10 mouse cellular contexts compared by ENCODE assay signal in genomic region chr16:26967967-26968366, GRCm38 (mm10). TPM values are rescaled to one million over a fixed set of nuclear protein-coding genes. Genes with fewer than 3 reads are reported as not detected.
DNase-seq lines count a peak whose midpoint lies in the region; ATAC-seq lines count a peak whose summit lies in the region.
"Had no signal": no experiment of that assay in that cellular context is flagged by ENCODE, and none has a peak within 500 bp of the region (broad histone marks: within the 10 kb centered on the region; RNA-seq: fewer than 3 reads in every experiment).

No protein-coding gene starts in this region.

- intact Hi-C loops in gastrocnemius, postnatal 14 days (cut with DNase I; ENCODE audit: low total_unique reads) = no loop called here

- H3K27me3 ChIP-seq in heart, embryonic 14.5 days (ENCODE audit: control insufficient read depth, insufficient read depth, low read length) = no peaks in the 10 kb centered on the region; the same call in 1 of the 2 replicates
- no peaks in the 10 kb centered on the region; the same call in 1 of the 2 replicates for H3K27me3 ChIP-seq in kidney, embryonic 16.5 days (ENCODE audit: insufficient read depth, low read length)
- peaks cover 4% of the 10 kb centered on the region; the same call in 1 of the 2 replicates for H3K27me3 ChIP-seq in stomach, embryonic 16.5 days (ENCODE audit: control insufficient read depth, insufficient read depth, low read length)

- peak overlapping the region; percentile 6; the same call in 1 of the 2 replicates for H3K9ac ChIP-seq in heart, embryonic 14.5 days (ENCODE audit: low read length)
- 0 out of 2 replicates have a peak overlapping the region, but pooled peaks have one; percentile 16 for H3K9ac ChIP-seq in kidney, embryonic 16.5 days (replicated peaks; ENCODE audit: low read length)
- H3K9ac ChIP-seq in stomach, embryonic 16.5 days (ENCODE audit: low read length) = peak overlapping the region; percentile 35; the same call in 1 of the 2 replicates

- no peak for ATAC-seq in heart, embryonic 14.5 days (ENCODE audit: insufficient number of reproducible peaks, insufficient read depth, low FRiP score, low read depth)
- ATAC-seq in kidney, embryonic 16.5 days (ENCODE audit: low FRiP score, low TSS enrichment) = peak; percentile 87
- ATAC-seq in stomach, embryonic 16.5 days (ENCODE audit: insufficient read depth, low FRiP score) = peak; percentile 66; the same call in 1 of the 2 replicates

- no peaks in the 10 kb centered on the region for H3K9me3 ChIP-seq in heart, embryonic 14.5 days (ENCODE audit: control insufficient read depth, low read length)
- H3K9me3 ChIP-seq in kidney, embryonic 16.5 days (ENCODE audit: low read length) = no peaks in the 10 kb centered on the region
- no peaks in the 10 kb centered on the region for H3K9me3 ChIP-seq in stomach, embryonic 16.5 days (replicated peaks; ENCODE audit: control insufficient read depth, low read length)

- peak; percentile 11 for DNase-seq in gastrocnemius, postnatal 10 days
- no peak for DNase-seq in gastrocnemius, postnatal 14 days
- DNase-seq in adrenal gland, postnatal 36 days = peak; percentile 8 to 42
- peak; percentile 3 for DNase-seq in lung, postnatal 14 days
- DNase-seq in spleen, postnatal 36 days (ENCODE audit: low spot score in 2 of 2) = no peak

- H3K27ac ChIP-seq in heart, embryonic 14.5 days (replicated peaks in 1 of 2; ENCODE audit: control insufficient read depth in 1 of 2, insufficient read depth in 1 of 2, low read depth in 2 of 2, low read length in 2 of 2) = no peak overlapping the region
- H3K27ac ChIP-seq in kidney, embryonic 16.5 days (ENCODE audit: low read length) = no peak overlapping the region
- H3K27ac ChIP-seq in stomach, embryonic 16.5 days (ENCODE audit: low read length) = no peak overlapping the region

- H3K4me2 ChIP-seq in heart, embryonic 14.5 days (ENCODE audit: low read length) = peak overlapping the region; percentile 81
- H3K4me2 ChIP-seq in kidney, embryonic 16.5 days (replicated peaks; ENCODE audit: low read depth, low read length) = peak overlapping the region; percentile 62
- H3K4me2 ChIP-seq in stomach, embryonic 16.5 days (ENCODE audit: low read depth, low read length) = peak overlapping the region; percentile 56

- peak overlapping the region; percentile 31 to 42 for H3K4me3 ChIP-seq in heart, embryonic 14.5 days (ENCODE audit: control insufficient read depth in 1 of 2, insufficient read depth in 1 of 2, low read depth in 1 of 2, low read length in 2 of 2)
- H3K4me3 ChIP-seq in kidney, embryonic 16.5 days (ENCODE audit: low read length) = peak overlapping the region; percentile 43
- H3K4me3 ChIP-seq in stomach, embryonic 16.5 days (replicated peaks; ENCODE audit: low read length) = peak overlapping the region; percentile 30

- 2% methylated on average over 28 of the region's 28 CpGs for WGBS in heart, embryonic 14.5 days
- WGBS in kidney, embryonic 16.5 days = 2% methylated on average over 28 of the region's 28 CpGs
- under 1% methylated on average over 28 of the region's 28 CpGs for WGBS in stomach, embryonic 16.5 days

- H3K4me1 ChIP-seq in heart, embryonic 14.5 days (ENCODE audit: control insufficient read depth in 2 of 2, insufficient read depth in 2 of 2, low read length in 2 of 2) = peaks cover 0 to 4% of the 10 kb centered on the region in 2 experiments; a peak in 1 of 4 replicates
- H3K4me1 ChIP-seq in kidney, embryonic 16.5 days (ENCODE audit: insufficient read depth, low read length) = no peaks in the 10 kb centered on the region
- H3K4me1 ChIP-seq in stomach, embryonic 16.5 days (ENCODE audit: control insufficient read depth, insufficient read depth, low read length) = 0 out of 2 replicates have a peak, but pooled peaks cover 4% of the 10 kb centered on the region

- no peaks in the 10 kb centered on the region for H3K36me3 ChIP-seq in heart, embryonic 14.5 days (ENCODE audit: control insufficient read depth, insufficient read depth, low read length)
- H3K36me3 ChIP-seq in kidney, embryonic 16.5 days (ENCODE audit: insufficient read depth, low read length) = no peaks in the 10 kb centered on the region
- H3K36me3 ChIP-seq in stomach, embryonic 16.5 days (ENCODE audit: control insufficient read depth, insufficient read depth, low read length) = no peaks in the 10 kb centered on the region

RNA-seq across cellular contexts. Expression of gene Gmnc, which starts 23.5 kb away (rescaled TPM):
- under 1 TPM in 1 of 2 experiments, not detected in 1; 0.07 TPM for total RNA-seq in gastrocnemius, postnatal 10 days (2021)
- total RNA-seq in gastrocnemius, postnatal 14 days (2021) = not detected
- not detected for total RNA-seq in adrenal gland, postnatal 36 days (2021)
- polyA plus RNA-seq in heart, embryonic 14.5 days (2014; fragmentation: Nextera tagmentation; extraction: Ambion mirVana) = not detected in 2 replicates
- polyA plus RNA-seq in kidney, embryonic 16.5 days (2015; fragmentation: Nextera tagmentation; extraction: Ambion mirVana) = not detected in 2 replicates
- 0.06 TPM in 1 of 2 replicates, not detected in the other for polyA plus RNA-seq in stomach, embryonic 16.5 days (2015; fragmentation: Nextera tagmentation; extraction: Ambion mirVana)
- total RNA-seq: hematopoietic stem cell, adult 5-6 weeks; MEL had no signal

Comparison
In these comparisons a context has a peak if more than half of its experiments do, and no peak if none do; other contexts are left out.
1. DNase-seq: peak in gastrocnemius, postnatal 10 days (single experiment), adrenal gland, postnatal 36 days (2 of 2) and lung, postnatal 14 days (single experiment); none in gastrocnemius, postnatal 14 days (single experiment) and spleen, postnatal 36 days (0 of 2).
2. Peak in every context shown above with its lines, with median percentiles within 50 percentile points of each other: H3K4me2 ChIP-seq, H3K4me3 ChIP-seq and H3K9ac ChIP-seq.